Mouse (Mus musculus) thymus, adult 2 months (tissue): ENCODE results near the gene Naip5.

Experiments used
- CTCF ChIP-seq: fragments of 200-500 bp; IDR thresholded peaks from 2 replicates; pipeline ENCODE4 v1.5.1; 2012; ENCODE audit warnings: mild to moderate bottlenecking, control low read depth, low read length, moderate library complexity, borderline replicate concordance; ENCODE audit not compliant: control insufficient read depth, poor library complexity, insufficient read depth; ENCODE audit errors: extremely low read depth
- POLR2A ChIP-seq: fragments of 200-500 bp; IDR thresholded peaks from 2 replicates; pipeline ENCODE4 v1.6.1; 2012; ENCODE audit warnings: mild to moderate bottlenecking, low read length, control low read depth, moderate library complexity; ENCODE audit not compliant: control insufficient read depth, poor library complexity, insufficient read depth; ENCODE audit errors: extremely low read depth

DNA sequence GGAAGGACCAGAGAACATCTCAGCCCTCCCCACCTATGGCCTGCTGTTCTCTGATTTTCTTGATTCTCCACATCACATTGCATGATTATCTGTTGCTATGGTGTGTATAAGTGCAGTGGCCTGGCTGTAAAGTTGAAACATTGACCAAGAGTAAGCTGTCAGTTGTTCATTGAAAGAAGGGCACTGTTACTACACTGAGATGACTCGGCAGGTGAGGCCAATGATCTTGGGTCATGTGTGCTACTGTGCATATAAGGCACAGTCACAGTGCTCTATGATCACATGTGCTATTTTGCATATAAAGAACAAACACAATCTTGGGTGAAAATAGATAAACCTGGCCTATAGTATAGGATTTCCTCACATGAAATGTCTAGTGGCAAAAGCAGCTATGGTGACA is 38.5 kb upstream of the Naip5 start:
- TF ChIP-seq CTCF, result no peak
- no peak for TF ChIP-seq POLR2A
